Mouse (Mus musculus) CD4-positive helper T cell, adult 2 months (primary cell): ENCODE data around the gene Gm44973.
"Not testable (repeated sequence)": the region's sequence is repeated elsewhere in the genome, so short reads cannot be mapped to it uniquely, and the experiment has no call there.

Source experiments
- DNase-seq: peaks from one replicate; pipeline ENCODE4 v3.0.0-alpha.2; 2012; ENCODE audit warnings: low read depth, missing footprints, low spot score

Gene Gm44973

GRCm38 (mm10) chr7:5015118-5016001 is at the start of gene Gm44973:
TSS of gene Gm44973 (plus strand) at chr7:5015496.
- peak; percentile 97 for DNase-seq

GRCm38 (mm10) chr7:4971068-4971467 is 44.2 kb upstream of the Gm44973 start, which contains the start of gene Sbk3:
TSS of gene Sbk3 (minus strand) at chr7:4971168.
- DNase-seq = no peak

GRCm38 (mm10) chr7:4971710-4972109 is 43.6 kb upstream of the Gm44973 start:
- DNase-seq = no peak

GRCm38 (mm10) chr7:4972321-4973047 is 42.8 kb upstream of the Gm44973 start:
- peak; percentile 10 for DNase-seq

GRCm38 (mm10) chr7:4975455-4975854 is 39.8 kb upstream of the Gm44973 start:
- no peak for DNase-seq

GRCm38 (mm10) chr7:4976832-4977231 is 38.5 kb upstream of the Gm44973 start:
- DNase-seq = no peak

GRCm38 (mm10) chr7:4988250-4988649 is 27.0 kb upstream of the Gm44973 start:
- no peak for DNase-seq

- no peak for DNase-seq
These were observed 21.8 kb upstream of the Gm44973 start for GRCm38 (mm10) chr7:4993347-4993998.

GRCm38 (mm10) chr7:4993999-4994788 is 21.1 kb upstream of the Gm44973 start:
- DNase-seq = no peak

- no peak for DNase-seq
These were observed 19.9 kb upstream of the Gm44973 start for GRCm38 (mm10) chr7:4995268-4996002.

GRCm38 (mm10) chr7:4996003-4996895 is 19.0 kb upstream of the Gm44973 start, which contains the start of gene Zfp579:
TSS of gene Zfp579 (minus strand) at chr7:4996158.
- DNase-seq = peak; percentile 83

- DNase-seq = no peak
These were observed 18.4 kb upstream of the Gm44973 start for GRCm38 (mm10) chr7:4996934-4997333.

GRCm38 (mm10) chr7:4999876-5000275 is 15.4 kb upstream of the Gm44973 start:
- DNase-seq = peak; percentile 54

GRCm38 (mm10) chr7:5002876-5003275 is 12.4 kb upstream of the Gm44973 start:
- DNase-seq = not testable (repeated sequence)

- no peak for DNase-seq
These were observed 7.1 kb upstream of the Gm44973 start for GRCm38 (mm10) chr7:5008229-5008628.

GRCm38 (mm10) chr7:5012681-5013513 is 2.4 kb upstream of the Gm44973 start:
- no peak for DNase-seq

- peak; percentile 99 for DNase-seq
These were observed 812 bp upstream of the Gm44973 start, which contains the start of the genes Zfp524 and Fiz1 for GRCm38 (mm10) chr7:5014251-5015117. TSS of gene Zfp524 (plus strand) at chr7:5014415. TSS of gene Fiz1 (minus strand) at chr7:5014697.
